Mouse (Mus musculus) c-Kit-positive CD71-negative TER-119-negative erythroid progenitor cells, embryonic 14.5 days (primary cell): ENCODE measurements around the gene Zfp612.

ENCODE experiments used
- DNase-seq: peaks from one replicate; pipeline ENCODE4 v3.0.0-alpha.2; 2013; ENCODE audit warnings: low read depth

The Zfp612 gene

GRCm38 (mm10) chr8:110134236-110134635, 54.7 kb downstream of the Zfp612 start:
- no peak for DNase-seq

GRCm38 (mm10) chr8:110135515-110135914, 56.0 kb downstream of the Zfp612 start:
- no peak for DNase-seq

- DNase-seq: no peak
Measured at GRCm38 (mm10) chr8:110140156-110140555, 60.6 kb downstream of the Zfp612 start.

GRCm38 (mm10) chr8:110140770-110141169, 61.2 kb downstream of the Zfp612 start:
- DNase-seq: no peak
